Comparison of ENCODE assay signal across 8 mouse cellular contexts in genomic region chr5:146963937-146964278, GRCm38 (mm10). TPM values are rescaled to one million over a fixed set of nuclear protein-coding genes. Genes with fewer than 3 reads are reported as not detected.
DNase-seq lines count a peak whose midpoint lies in the region; ATAC-seq and TF ChIP-seq lines count a peak whose summit lies in the region.

No protein-coding gene starts in this region.

- no peaks in the 10 kb centered on the region for H3K27me3 ChIP-seq in embryonic facial prominence, embryonic 13.5 days
- H3K27me3 ChIP-seq in limb, embryonic 10.5 days (ENCODE audit: low read depth, poor library complexity, severe bottlenecking), result no peaks in the 10 kb centered on the region
- no peaks in the 10 kb centered on the region for H3K27me3 ChIP-seq in neural tube, embryonic 11.5 days (ENCODE audit: control insufficient read depth, insufficient read depth, low read length)

- TF ChIP-seq CTCF in left cerebral cortex, adult 2 months (IDR thresholded peaks at IDR 0.05), result no peak

- intact Hi-C loops in left cerebral cortex, adult 2 months (cut with DNase I), result loop anchor here (5.0 kb wide), 1 partner anchor 113 kb away; the partner anchor contains the start of genes Lnx2 and Polr1d

- peak overlapping the region; percentile 69 for H3K4me2 ChIP-seq in embryonic facial prominence, embryonic 13.5 days
- H3K4me2 ChIP-seq in neural tube, embryonic 11.5 days (ENCODE audit: low read depth), result peak overlapping the region; percentile 19; the same call in 1 of the 2 replicates

- peaks cover 5% of the 10 kb centered on the region for H3K4me1 ChIP-seq in embryonic facial prominence, embryonic 13.5 days
- peaks cover 9% of the 10 kb centered on the region for H3K4me1 ChIP-seq in limb, embryonic 10.5 days
- H3K4me1 ChIP-seq in neural tube, embryonic 11.5 days (ENCODE audit: control insufficient read depth, insufficient read depth, low read length), result peaks cover 3% of the 10 kb centered on the region; the same call in 1 of the 2 replicates

- no peaks in the 10 kb centered on the region for H3K9me3 ChIP-seq in embryonic facial prominence, embryonic 13.5 days
- no peaks in the 10 kb centered on the region for H3K9me3 ChIP-seq in limb, embryonic 10.5 days (replicated peaks)
- H3K9me3 ChIP-seq in neural tube, embryonic 11.5 days (ENCODE audit: control insufficient read depth, low read length), result no peaks in the 10 kb centered on the region

- H3K36me3 ChIP-seq in embryonic facial prominence, embryonic 13.5 days, result peaks cover 9% of the 10 kb centered on the region
- H3K36me3 ChIP-seq in limb, embryonic 10.5 days, result peaks cover 12% of the 10 kb centered on the region
- H3K36me3 ChIP-seq in neural tube, embryonic 11.5 days (ENCODE audit: control insufficient read depth, insufficient read depth, low read length), result no peaks in the 10 kb centered on the region

- H3K27ac ChIP-seq in left cerebral cortex, adult 2 months, result peak overlapping the region; percentile 83; the same call in 1 of the 2 replicates
- H3K27ac ChIP-seq in embryonic facial prominence, embryonic 13.5 days, result no peak overlapping the region; the same call in 1 of the 2 replicates
- peak overlapping the region; percentile 87 for H3K27ac ChIP-seq in limb, embryonic 10.5 days
- no peak overlapping the region for H3K27ac ChIP-seq in neural tube, embryonic 11.5 days (ENCODE audit: low read depth, low read length)

- no peak for ATAC-seq in embryonic facial prominence, embryonic 13.5 days (ENCODE audit: insufficient number of reproducible peaks, insufficient read depth, low FRiP score, low TSS enrichment, low read depth)
- no peak for ATAC-seq in neural tube, embryonic 11.5 days (ENCODE audit: insufficient read depth, low FRiP score, low TSS enrichment)

- WGBS in embryonic facial prominence, embryonic 13.5 days, result 51% methylated on average over 8 of the region's 8 CpGs
- WGBS in limb, embryonic 10.5 days, result 56% methylated on average over 8 of the region's 8 CpGs
- WGBS in neural tube, embryonic 11.5 days, result 53% methylated on average over 8 of the region's 8 CpGs

- H3K4me3 ChIP-seq in left cerebral cortex, adult 2 months, result peak overlapping the region; percentile 60
- peak overlapping the region; percentile 91 for H3K4me3 ChIP-seq in embryonic facial prominence, embryonic 13.5 days
- H3K4me3 ChIP-seq in limb, embryonic 10.5 days, result peak overlapping the region; percentile 83
- H3K4me3 ChIP-seq in neural tube, embryonic 11.5 days (ENCODE audit: low read depth, low read length), result peak overlapping the region; percentile 77; the same call in 1 of the 2 replicates

- peak overlapping the region; percentile 87 for H3K9ac ChIP-seq in embryonic facial prominence, embryonic 13.5 days
- peak overlapping the region; percentile 40; the same call in 1 of the 2 replicates for H3K9ac ChIP-seq in neural tube, embryonic 11.5 days (ENCODE audit: low read length)

- no peak for DNase-seq in left cerebral cortex, adult 2 months (ENCODE audit: extremely low spot score in 1 of 2, low spot score in 2 of 2)
- DNase-seq in left cerebral cortex, adult 8-10 months (ENCODE audit: low spot score in 2 of 2), result no peak
- DNase-seq in limb, embryonic 10.5 days (ENCODE audit: low spot score), result peak; percentile 50
- DNase-seq in neural tube, embryonic 11.5 days (ENCODE audit: low spot score), result no peak
- no peak for DNase-seq in adrenal gland, adult 18-20 months (ENCODE audit: low spot score in 2 of 2)
- DNase-seq in gastrocnemius, adult 18-20 months (ENCODE audit: low spot score), result no peak
- DNase-seq in adrenal gland, adult 8-10 months, result no peak

RNA-seq across cellular contexts. Expression of gene Mtif3, which starts 0.3 kb away (rescaled TPM):
- 10 to 100 TPM; 18.1 to 24.9 TPM for total RNA-seq in left cerebral cortex, adult 2 months (2021)
- total RNA-seq in left cerebral cortex, adult 8-10 months (2022), result 10 to 100 TPM; 18.4 to 23.7 (median 19.1) TPM
- polyA plus RNA-seq in embryonic facial prominence, embryonic 13.5 days (2015; fragmentation: Nextera tagmentation; extraction: Ambion mirVana), result 28.5 and 31.4 TPM in 2 replicates
- 19.1 and 21.0 TPM in 2 replicates for polyA plus RNA-seq in limb, embryonic 10.5 days (2016; fragmentation: Nextera tagmentation; extraction: Ambion mirVana)
- polyA plus RNA-seq in neural tube, embryonic 11.5 days (2014; fragmentation: Nextera tagmentation; extraction: Ambion mirVana), result 27.7 and 29.5 TPM in 2 replicates
- total RNA-seq in adrenal gland, adult 18-20 months (2021), result 10 to 100 TPM; 23.5 to 31.9 TPM
- total RNA-seq in gastrocnemius, adult 18-20 months (2021), result 10 to 100 TPM; 22.1 to 24.3 TPM
- total RNA-seq in adrenal gland, adult 8-10 months (2022), result 10 to 100 TPM; 30.6 to 38.0 (median 34.2) TPM

RNA-seq across cellular contexts. Expression of gene Gtf3a, which starts 15.5 kb away (rescaled TPM):
- 10 to 100 TPM; 25.3 to 26.0 TPM for total RNA-seq in left cerebral cortex, adult 2 months (2021)
- total RNA-seq in left cerebral cortex, adult 8-10 months (2022), result 10 to 100 TPM; 21.6 to 23.3 (median 22.5) TPM
- 114 and 117 TPM in 2 replicates for polyA plus RNA-seq in embryonic facial prominence, embryonic 13.5 days (2015; fragmentation: Nextera tagmentation; extraction: Ambion mirVana)
- polyA plus RNA-seq in limb, embryonic 10.5 days (2016; fragmentation: Nextera tagmentation; extraction: Ambion mirVana), result 141 and 159 TPM in 2 replicates
- 94.7 and 101 TPM in 2 replicates for polyA plus RNA-seq in neural tube, embryonic 11.5 days (2014; fragmentation: Nextera tagmentation; extraction: Ambion mirVana)
- 10 to 100 TPM; 21.6 to 30.5 TPM for total RNA-seq in adrenal gland, adult 18-20 months (2021)
- total RNA-seq in gastrocnemius, adult 18-20 months (2021), result 10 to 100 TPM; 26.4 to 27.9 TPM
- 10 to 100 TPM; 24.8 to 30.4 (median 28.6) TPM for total RNA-seq in adrenal gland, adult 8-10 months (2022)

Comparison
In these comparisons a context has a peak if more than half of its experiments do, and no peak if none do; other contexts are left out.
1. H3K27ac ChIP-seq: peak in left cerebral cortex, adult 2 months (single experiment) and limb, embryonic 10.5 days (single experiment); none in embryonic facial prominence, embryonic 13.5 days (single experiment) and neural tube, embryonic 11.5 days (single experiment).
2. Peak in every context shown above with its lines, with median percentiles within 50 percentile points of each other: H3K4me3 ChIP-seq.